Mouse (Mus musculus) monocyte, adult 5-6 weeks (primary cell): Measurements from ENCODE around the gene Gm9736. TPM values are rescaled to one million over a fixed set of nuclear protein-coding genes. Genes with fewer than 3 reads are reported as not detected.
"Not testable (repeated sequence)": the region's sequence is repeated elsewhere in the genome, so short reads cannot be mapped to it uniquely, and the experiment has no call there.

ENCODE experiments used
- ATAC-seq: fragments of 153-309, 156-312 bp; replicated peaks from 2 replicates; pipeline ENCODE4 v1.8.0; 2017; ENCODE audit warnings: mild to moderate bottlenecking; ENCODE audit not compliant: low TSS enrichment, insufficient number of reproducible peaks, severe bottlenecking, poor library complexity, low FRiP score
- total RNA-seq: library from RNA; stranded (forward); fragments of 200-1000, 200-491, 200-594 nt; gene quantifications from 3 replicates; pipeline ENCODE4 v1.2.3, GENCODE M21; 2017

Gene Gm9736
- total RNA-seq = not detected in 3 replicates

GRCm38 (mm10) chr10:77751254-77751653, at the start of gene Gm9736:
TSS of gene Gm9736 (minus strand) at chr10:77751354.
- not testable (repeated sequence) for ATAC-seq

- no peak for ATAC-seq
Measured at GRCm38 (mm10) chr10:77798921-77799508, 47.9 kb upstream of the Gm9736 start, which contains the start of gene Gm19668. TSS of gene Gm19668 (minus strand) at chr10:77799133.

GRCm38 (mm10) chr10:77798164-77798920, 47.2 kb upstream of the Gm9736 start:
- ATAC-seq = not testable (repeated sequence)

- no peak for ATAC-seq
Measured at GRCm38 (mm10) chr10:77797677-77798076, 46.5 kb upstream of the Gm9736 start.

- no peak for ATAC-seq
Measured at GRCm38 (mm10) chr10:77794976-77795375, 43.8 kb upstream of the Gm9736 start, which contains the start of gene Gm9639. TSS of gene Gm9639 (minus strand) at chr10:77795076.

GRCm38 (mm10) chr10:77788621-77789020, 37.5 kb upstream of the Gm9736 start:
- ATAC-seq = no peak

- ATAC-seq = not testable (repeated sequence)
Measured at GRCm38 (mm10) chr10:77787876-77788275, 36.7 kb upstream of the Gm9736 start, which contains the start of gene Gm7137. TSS of gene Gm7137 (minus strand) at chr10:77788200.

- ATAC-seq = not testable (repeated sequence)
Measured at GRCm38 (mm10) chr10:77783396-77783795, 32.2 kb upstream of the Gm9736 start.

- ATAC-seq = not testable (repeated sequence)
Measured at GRCm38 (mm10) chr10:77782442-77782841, 31.3 kb upstream of the Gm9736 start, which contains the start of gene Gm3250. TSS of gene Gm3250 (minus strand) at chr10:77782542.

- ATAC-seq = not testable (repeated sequence)
Measured at GRCm38 (mm10) chr10:77776844-77777243, 25.7 kb upstream of the Gm9736 start, which contains the start of gene Gm7138. TSS of gene Gm7138 (minus strand) at chr10:77776944.

GRCm38 (mm10) chr10:77772142-77772541, 21.0 kb upstream of the Gm9736 start:
- not testable (repeated sequence) for ATAC-seq

GRCm38 (mm10) chr10:77771225-77771624, 20.1 kb upstream of the Gm9736 start, which contains the start of gene Gm3238:
TSS of gene Gm3238 (minus strand) at chr10:77771325.
- ATAC-seq = not testable (repeated sequence)

- no peak for ATAC-seq
Measured at GRCm38 (mm10) chr10:77769727-77770126, 18.6 kb upstream of the Gm9736 start.

- not testable (repeated sequence) for ATAC-seq
Measured at GRCm38 (mm10) chr10:77759582-77759981, 8.4 kb upstream of the Gm9736 start, which contains the start of gene Gm3233. TSS of gene Gm3233 (minus strand) at chr10:77759682.

- no peak for ATAC-seq
Measured at GRCm38 (mm10) chr10:77753448-77753847, 2.3 kb upstream of the Gm9736 start.

GRCm38 (mm10) chr10:77752312-77752711, 1.2 kb upstream of the Gm9736 start:
- not testable (repeated sequence) for ATAC-seq

GRCm38 (mm10) chr10:77750686-77751085, 468 bp downstream of the Gm9736 start:
- ATAC-seq = not testable (repeated sequence)

- ATAC-seq = not testable (repeated sequence)
Measured at GRCm38 (mm10) chr10:77741924-77742688, 9.0 kb downstream of the Gm9736 start, which contains the start of gene Gm18596. TSS of gene Gm18596 (minus strand) at chr10:77742638.

GRCm38 (mm10) chr10:77738929-77739328, 12.2 kb downstream of the Gm9736 start:
- ATAC-seq = no peak
